ENCODE assay signal across 20 mouse cellular contexts in the genomic region with DNA sequence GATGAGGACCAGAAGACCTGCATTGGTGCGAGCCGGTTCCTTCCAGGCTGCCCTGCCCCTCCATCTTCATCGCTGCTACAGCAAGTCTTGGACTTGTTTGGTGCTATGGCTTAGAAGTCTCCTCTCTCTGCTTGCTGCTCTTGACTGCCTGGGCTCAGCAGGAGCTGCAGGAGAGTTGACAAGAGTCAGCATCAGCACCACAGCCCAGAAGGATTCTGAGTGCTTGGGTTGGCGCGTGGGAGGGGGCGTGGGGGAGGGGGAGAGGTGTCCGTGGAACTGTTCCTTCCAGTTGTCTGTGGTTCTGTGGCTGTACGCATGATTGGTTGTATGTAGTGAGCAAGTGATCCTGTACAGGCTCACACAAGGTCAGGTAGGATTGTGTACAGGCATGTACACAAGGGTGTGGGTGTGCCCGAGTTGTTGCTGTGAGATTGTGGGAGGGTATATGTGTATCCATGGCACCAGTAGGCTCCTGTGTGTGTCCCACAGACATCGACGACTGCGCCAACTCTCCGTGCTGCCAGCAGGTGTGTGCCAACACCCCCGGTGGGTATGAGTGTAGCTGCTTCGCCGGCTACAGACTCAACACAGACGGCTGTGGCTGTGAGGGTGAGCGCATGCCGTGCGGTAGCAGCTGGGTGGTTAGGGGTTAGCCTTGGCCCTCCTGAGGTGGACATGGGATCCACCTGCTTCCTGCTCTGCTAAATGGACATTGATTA. TPM values are rescaled to one million over a fixed set of nuclear protein-coding genes. Genes with fewer than 3 reads are reported as not detected.
DNase-seq lines count a peak whose midpoint lies in the region; ATAC-seq lines count a peak whose summit lies in the region.
"Had no signal": no experiment of that assay in that cellular context is flagged by ENCODE, and none has a peak within 500 bp of the region (broad histone marks: within the 10 kb centered on the region; RNA-seq: fewer than 3 reads in every experiment).

No protein-coding gene starts in this region.

- intact Hi-C loops in left cerebral cortex, postnatal 4 days (cut with DNase I), result no loop called here

- ATAC-seq in inflammation-experienced regulatory T-cells, adult 6 months, result no peak
- no peak for ATAC-seq in CD4-positive, CD25-positive, alpha-beta regulatory T cell, adult 4 months
- ATAC-seq: forebrain, postnatal 0 days; hindbrain, postnatal 0 days; midbrain, embryonic 16.5 days had no signal

- peak; percentile 58 to 68 for DNase-seq in cerebellum, postnatal 14 days
- no peak for DNase-seq in cerebellum, adult 18-20 months
- DNase-seq in brain, adult 2 months (ENCODE audit: low read depth, low spot score), result peak; percentile 58
- peak; percentile 57 to 58 for DNase-seq in layer of hippocampus, postnatal 10 days (ENCODE audit: low spot score in 2 of 2)
- peak; percentile 68 for DNase-seq in left cerebral cortex, postnatal 4 days
- no peak for DNase-seq in urinary bladder, postnatal 10 days (ENCODE audit: low spot score)
- DNase-seq: adrenal gland, postnatal 14 days; cerebellum, adult 8-10 months; forebrain, postnatal 0 days; gastrocnemius, postnatal 36 days; heart, postnatal 10 days; kidney, adult 2 months; kidney, postnatal 14 days; liver, embryonic 13.5 days; thymus, postnatal 25 days had no signal

RNA-seq across cellular contexts. Expression of gene Arhgef16, which starts 48.8 kb away (rescaled TPM):
- total RNA-seq in layer of hippocampus, postnatal 10 days (2021), result under 1 TPM in 1 of 2 experiments, not detected in 1; 0.41 TPM
- total RNA-seq in left cerebral cortex, postnatal 4 days (2021), result 1 to 10 TPM in 1 of 2 experiments, under 1 TPM in 1; 0.38 to 1.0 TPM
- 1 to 10 TPM in 2 of 3 experiments, under 1 TPM in 1; 0.38 to 8.2 (median 5.6) TPM for polyA plus RNA-seq in inflammation-experienced regulatory T-cells, adult 6 months (2017; shearing (Covaris generic))
- polyA plus RNA-seq in CD4-positive, CD25-positive, alpha-beta regulatory T cell, adult 4 months (2017; shearing (Covaris generic)), result under 1 TPM in 1 of 2 experiments, not detected in 1; 0.39 TPM
- total RNA-seq: megakaryocyte progenitor cell, adult 5-6 weeks had no signal

Comparison
In these comparisons a context has a peak if more than half of its experiments do, and no peak if none do; other contexts are left out.
1. DNase-seq: peak in cerebellum, postnatal 14 days (2 of 2), brain, adult 2 months (single experiment), layer of hippocampus, postnatal 10 days (2 of 2) and left cerebral cortex, postnatal 4 days (single experiment); none in cerebellum, adult 18-20 months (0 of 2) and urinary bladder, postnatal 10 days (single experiment).